Mouse (Mus musculus) kidney, postnatal 4 days (tissue): Measurements from ENCODE around the gene Olfr707.
"Not testable (repeated sequence)": the region's sequence is repeated elsewhere in the genome, so short reads cannot be mapped to it uniquely, and the experiment has no call there.

Experiments
- DNase-seq, 2 experiments: peaks; one replicate each; pipeline ENCODE4 v3.0.0; 2021; ENCODE audit warnings: mixed read lengths in 2 of 2

Gene Olfr707

GRCm38 (mm10) chr7:106901141-106901540, at the start of gene Olfr707:
Gene Olfr707 (minus strand): TSS chr7:106901241.
- not testable (repeated sequence) for DNase-seq

GRCm38 (mm10) chr7:106948212-106948611, 47.2 kb upstream of the Olfr707 start, which contains the start of gene Olfr710:
Gene Olfr710 (minus strand): TSS chr7:106948312.
- no peak for DNase-seq

GRCm38 (mm10) chr7:106932119-106932518, 31.1 kb upstream of the Olfr707 start, which contains the start of gene Olfr709-ps1:
Gene Olfr709-ps1 (minus strand): TSS chr7:106932219.
- no peak for DNase-seq

- not testable (repeated sequence) for DNase-seq
These were observed 19.9 kb upstream of the Olfr707 start for GRCm38 (mm10) chr7:106920961-106921360.

- no peak for DNase-seq
These were observed 6.6 kb upstream of the Olfr707 start, which contains the start of gene Olfr1532-ps1 for GRCm38 (mm10) chr7:106907676-106908075. Gene Olfr1532-ps1 (plus strand): TSS chr7:106908001.

- DNase-seq = no peak
These were observed 13.0 kb downstream of the Olfr707 start, which contains the start of gene Olfr706 for GRCm38 (mm10) chr7:106888062-106888461. Gene Olfr706 (minus strand): TSS chr7:106888162.

GRCm38 (mm10) chr7:106876791-106877190, 24.2 kb downstream of the Olfr707 start, which contains the start of gene Olfr705:
Gene Olfr705 (minus strand): TSS chr7:106876891.
- DNase-seq = no peak

- no peak for DNase-seq
These were observed 38.2 kb downstream of the Olfr707 start, which contains the start of gene Olfr704 for GRCm38 (mm10) chr7:106862885-106863284. Gene Olfr704 (plus strand): TSS chr7:106863185.

GRCm38 (mm10) chr7:106843060-106843459, 58.0 kb downstream of the Olfr707 start, which contains the start of gene Olfr703:
Gene Olfr703 (plus strand): TSS chr7:106843360.
- no peak for DNase-seq
